Mouse (Mus musculus) liver, adult 2 months (tissue): ENCODE measurements around the gene Zbtb7b. TPM values are rescaled to one million over a fixed set of nuclear protein-coding genes. Genes with fewer than 3 reads are reported as not detected.
A peak's percentile ranks its signal among the peaks of the same experiment; 100 is the strongest.

Experiments
- DNase-seq: peaks from one replicate; pipeline ENCODE4 v3.0.0-alpha.2; 2011; ENCODE audit warnings: low read depth, low spot score; ENCODE audit errors: extremely low read depth
- H3K27ac ChIP-seq: fragments of 200-500 bp; replicated peaks from 2 replicates; pipeline ENCODE4 v1.5.1; 2012; ENCODE audit warnings: low read depth, mild to moderate bottlenecking, control low read depth, inconsistent platforms, low read length; ENCODE audit not compliant: insufficient read depth
- H3K27me3 ChIP-seq: fragments of 200-500 bp; 2 replicates; pipeline ENCODE4 v1.6.1; 2012; ENCODE audit warnings: mild to moderate bottlenecking, moderate library complexity, low read length, inconsistent platforms; ENCODE audit not compliant: control insufficient read depth, insufficient read depth
- H3K36me3 ChIP-seq: fragments of 200-500 bp; 2 replicates; pipeline ENCODE4 v1.6.1; 2012; ENCODE audit warnings: low read length, inconsistent platforms; ENCODE audit not compliant: control insufficient read depth, insufficient read depth
- H3K4me1 ChIP-seq: fragments of 200-500 bp; 2 replicates; pipeline ENCODE4 v1.6.1; 2011; ENCODE audit warnings: low read length; ENCODE audit not compliant: control insufficient read depth, insufficient read depth
- H3K4me3 ChIP-seq: fragments of 200-500 bp; 2 replicates; pipeline ENCODE4 v1.5.1; 2011; ENCODE audit warnings: low read depth, mild to moderate bottlenecking, control low read depth, low read length, moderate library complexity; ENCODE audit not compliant: insufficient read depth
- H3K79me2 ChIP-seq: fragments of 200-500 bp; 2 replicates; pipeline ENCODE4 v1.6.1; 2012; ENCODE audit warnings: inconsistent platforms, mild to moderate bottlenecking, low read length, moderate library complexity; ENCODE audit not compliant: control insufficient read depth, insufficient read depth
- H3K9ac ChIP-seq: fragments of 200-500 bp; 2 replicates; pipeline ENCODE4 v1.6.1; 2012; ENCODE audit warnings: low read depth, mild to moderate bottlenecking, control low read depth, inconsistent platforms, low read length
- CTCF ChIP-seq: fragments of 200-500 bp; IDR thresholded peaks from 2 replicates; pipeline ENCODE4 v1.5.1; 2011; ENCODE audit warnings: low read depth, low read length, control low read depth
- POLR2A ChIP-seq: fragments of 200-500 bp; IDR thresholded peaks from 2 replicates; pipeline ENCODE4 v1.6.1; 2011; ENCODE audit warnings: low read length, control low read depth; ENCODE audit not compliant: insufficient read depth; ENCODE audit errors: extremely low read depth
- WGBS: fragments of 180-500 bp; shearing (Covaris S2); methylation state at CpG from one replicate; pipeline ENCODE4 v1.1.7; 2018; 5-methylcytosine and 5-hydroxymethylcytosine counted together
- polyA plus RNA-seq: library from polyadenylated mRNA; depleted of rRNA; stranded (reverse); fragments of >200 nt; gene quantifications from 2 replicates; pipeline ENCODE4 v1.2.3, GENCODE M21; 2012
- total RNA-seq: library from RNA; depleted of rRNA; stranded (reverse); fragments of >200 nt; gene quantifications from 2 replicates; pipeline ENCODE4 v1.2.3, GENCODE M21; 2014

Gene Zbtb7b
- total and polyA plus RNA-seq, 2 experiments, result 28.9 to 85.0 TPM

DNA sequence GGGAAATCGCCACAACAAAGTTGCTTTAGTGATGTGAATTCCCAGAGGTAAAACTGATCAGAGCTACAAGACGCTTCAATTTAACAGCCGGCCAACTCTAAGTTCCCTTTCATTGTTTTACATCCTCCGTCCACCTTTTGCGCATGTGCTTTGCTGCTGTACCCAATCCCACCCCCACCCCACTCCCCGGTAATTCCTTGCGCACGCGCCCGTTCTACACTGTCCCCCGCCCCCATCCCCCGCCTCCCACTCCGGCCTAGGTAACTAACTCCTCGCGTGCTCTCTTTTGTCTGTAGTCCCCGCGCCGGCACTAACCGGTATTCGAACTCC, 23.2 kb upstream of the Zbtb7b start:
- WGBS, result 1% methylated on average over 20 of the region's 20 CpGs
- Histone ChIP-seq H3K79me2 (peaks cover 8% of the 10 kb centered on the region; the same call in 1 of the 2 replicates), H3K27ac (no peak overlapping the region), H3K27me3 (no peaks in the 10 kb centered on the region), H3K4me1 (peaks cover 11% of the 10 kb centered on the region), H3K36me3 (peaks cover 4% of the 10 kb centered on the region), H3K4me3 (peak overlapping the region; percentile 69), H3K9ac (peak overlapping the region; percentile 35; the same call in 1 of the 2 replicates)
- peak; percentile 29 for DNase-seq
- TF ChIP-seq POLR2A (no peak), CTCF (no peak)

DNA sequence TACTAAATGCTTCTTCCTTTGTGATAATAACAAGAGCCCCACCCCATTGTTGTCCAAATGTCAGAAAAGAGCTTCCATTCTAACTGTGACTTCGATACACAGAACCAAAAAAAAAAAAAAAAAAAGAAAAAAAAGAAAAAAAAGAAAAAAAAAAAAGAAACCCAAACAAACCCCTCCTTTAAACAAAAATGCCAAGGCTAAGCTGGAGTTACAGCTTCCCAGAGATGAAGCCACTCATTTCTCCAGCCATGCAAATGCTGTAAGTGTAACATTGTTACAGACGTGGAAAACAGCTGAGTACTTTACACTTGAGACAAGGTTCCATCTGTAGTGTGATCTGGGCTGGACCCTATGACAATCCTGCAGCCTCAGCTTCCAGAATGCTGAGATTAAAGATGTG, 22.6 kb upstream of the Zbtb7b start:
- WGBS, result 14% methylated on average over 2 of the region's 2 CpGs
- TF ChIP-seq CTCF (no peak), POLR2A (no peak)
- H3K4me3 ChIP-seq, result no peak overlapping the region
- DNase-seq, result no peak
- H3K9ac ChIP-seq, result peak overlapping the region; percentile 13; the same call in 1 of the 2 replicates
- peaks cover 8% of the 10 kb centered on the region for H3K4me1 ChIP-seq
- no peak overlapping the region for H3K27ac ChIP-seq
- H3K27me3 ChIP-seq, result no peaks in the 10 kb centered on the region
- peaks cover 4% of the 10 kb centered on the region for H3K36me3 ChIP-seq
- peaks cover 7% of the 10 kb centered on the region; the same call in 1 of the 2 replicates for H3K79me2 ChIP-seq

DNA sequence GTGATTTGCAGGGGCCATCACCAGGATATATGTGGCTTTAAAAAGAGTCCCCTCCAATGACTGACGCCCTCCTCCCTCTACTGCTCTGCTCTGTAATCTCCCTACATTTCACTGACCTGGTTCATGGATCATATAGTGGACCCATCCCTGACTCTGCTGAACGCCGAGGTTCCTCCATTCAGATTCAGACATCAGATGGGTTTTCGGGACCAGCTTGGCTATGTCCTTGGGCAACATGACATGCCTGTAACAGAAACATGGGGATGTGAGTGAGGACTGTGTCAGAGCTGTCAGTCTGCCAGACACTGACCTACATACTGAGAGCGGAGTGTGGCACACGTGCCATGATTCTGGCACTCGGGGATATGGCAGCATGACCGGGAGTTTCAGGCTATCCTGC, 21.6 kb upstream of the Zbtb7b start:
- Histone ChIP-seq H3K27me3 (no peaks in the 10 kb centered on the region), H3K79me2 (peaks cover 3% of the 10 kb centered on the region; the same call in 1 of the 2 replicates), H3K4me1 (peaks cover 8% of the 10 kb centered on the region), H3K36me3 (peaks cover 4% of the 10 kb centered on the region), H3K9ac (no peak overlapping the region), H3K4me3 (no peak overlapping the region), H3K27ac (no peak overlapping the region)
- TF ChIP-seq CTCF (no peak), POLR2A (no peak)
- 96% methylated on average over 8 of the region's 8 CpGs for WGBS
- no peak for DNase-seq

DNA sequence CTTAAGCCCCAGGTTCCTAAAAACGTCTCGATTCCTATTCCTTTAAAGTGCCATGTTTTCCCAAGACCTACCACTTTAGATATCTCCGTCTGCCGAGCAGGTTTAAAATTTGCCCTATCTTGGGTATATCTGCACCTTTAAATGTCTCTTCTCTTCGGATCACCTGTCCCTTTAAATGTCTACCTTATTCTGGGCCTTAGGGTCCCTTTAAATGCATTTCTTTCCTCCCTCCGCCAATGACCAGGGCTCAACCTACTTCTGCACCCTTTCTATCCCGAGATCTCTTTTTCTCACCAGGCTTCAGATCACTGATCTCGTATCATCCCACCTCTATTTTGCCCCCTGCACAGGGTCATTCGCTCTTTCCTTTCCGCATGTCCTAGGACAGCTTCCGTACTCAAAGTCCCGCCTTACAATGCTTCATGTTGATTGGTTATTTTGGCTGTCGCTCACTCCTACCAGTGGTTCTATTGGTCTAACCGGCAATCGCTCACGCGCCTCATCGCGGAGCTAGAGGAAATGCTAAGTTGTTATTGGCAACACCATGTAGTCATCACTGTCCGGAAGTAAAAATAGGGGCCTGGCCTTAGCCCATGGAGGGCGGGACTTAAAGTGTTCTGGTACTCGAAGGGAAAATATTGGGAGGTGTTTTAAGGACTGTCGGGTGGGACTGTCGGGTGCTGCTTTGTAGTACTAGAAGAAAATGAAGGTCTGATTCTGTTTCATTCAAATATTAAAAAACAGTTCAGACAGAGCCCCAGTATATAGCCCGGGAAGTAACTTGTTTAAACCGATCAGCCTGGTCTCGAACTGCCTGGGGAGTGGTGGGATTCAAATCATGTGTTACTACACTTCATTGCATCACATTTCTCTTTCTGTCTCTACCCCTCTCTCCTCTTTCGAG, 17.2 kb upstream of the Zbtb7b start, which contains the start of gene Flad1:
Gene Flad1, minus strand, starts transcription at position 381 of the 904 bp plus-strand sequence.
- H3K36me3 ChIP-seq, result peaks cover 4% of the 10 kb centered on the region
- peak; percentile 99 for DNase-seq
- peaks cover 22% of the 10 kb centered on the region for H3K4me1 ChIP-seq
- H3K27me3 ChIP-seq, result no peaks in the 10 kb centered on the region
- H3K9ac ChIP-seq, result peak within 1 kb of the TSS; percentile 83
- no peak for TF ChIP-seq POLR2A
- TF ChIP-seq CTCF, result no peak
- H3K4me3 ChIP-seq, result peak within 1 kb of the TSS; percentile 69
- H3K27ac ChIP-seq, result peak within 1 kb of the TSS; percentile 93
- 3% methylated on average over 28 of the region's 28 CpGs for WGBS
- peaks cover 5% of the 10 kb centered on the region; the same call in 1 of the 2 replicates for H3K79me2 ChIP-seq

DNA sequence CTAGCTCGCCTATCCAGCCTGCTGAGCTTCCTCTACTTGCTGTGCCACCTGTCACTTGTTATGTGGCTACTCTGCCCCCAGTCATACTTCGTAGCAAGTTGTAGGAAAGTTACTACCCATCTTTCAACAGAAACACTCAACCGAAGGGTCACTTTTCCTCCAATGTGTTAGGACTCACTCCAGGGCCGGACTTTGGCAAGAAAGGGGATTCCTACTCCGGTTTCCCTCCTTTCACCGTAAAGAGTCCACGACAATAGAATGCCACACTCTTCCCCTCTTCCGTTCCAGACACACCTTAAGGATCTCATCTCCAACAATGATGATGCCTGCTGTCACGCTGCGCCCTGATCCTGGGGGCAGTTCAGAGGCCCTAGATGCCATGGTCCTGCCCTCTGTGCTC, 16.3 kb upstream of the Zbtb7b start:
- no peak for TF ChIP-seq POLR2A
- no peak for TF ChIP-seq CTCF
- Histone ChIP-seq H3K36me3 (peaks cover 4% of the 10 kb centered on the region), H3K9ac (peak overlapping the region; percentile 83), H3K4me1 (peaks cover 22% of the 10 kb centered on the region), H3K79me2 (peaks cover 4% of the 10 kb centered on the region; the same call in 1 of the 2 replicates), H3K4me3 (peak overlapping the region; percentile 69), H3K27ac (peak overlapping the region; percentile 93), H3K27me3 (no peaks in the 10 kb centered on the region)
- DNase-seq, result peak; percentile 54
- 34% methylated on average over 10 of the region's 10 CpGs for WGBS

DNA sequence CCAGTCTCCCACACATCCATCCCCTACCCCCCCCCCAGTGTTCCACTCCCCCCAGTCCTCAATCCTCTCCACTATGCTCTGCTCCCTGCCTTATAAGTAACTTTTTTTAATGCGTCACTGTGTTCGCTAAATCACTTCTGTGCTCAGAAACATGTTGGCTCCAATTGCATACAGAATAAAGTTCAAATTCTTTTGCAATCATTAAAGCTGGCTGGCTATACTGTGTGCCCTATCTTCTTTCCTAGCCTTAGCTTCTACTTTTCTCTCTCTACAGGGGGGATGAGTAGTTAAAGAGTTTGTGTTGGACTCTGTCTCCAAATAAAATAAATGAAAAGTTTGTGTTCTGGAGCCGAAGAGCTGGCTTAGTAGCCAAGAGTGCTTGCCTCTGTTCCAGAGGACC, 15.1 kb upstream of the Zbtb7b start:
- H3K4me1 ChIP-seq, result peaks cover 24% of the 10 kb centered on the region
- TF ChIP-seq POLR2A (no peak), CTCF (no peak)
- DNase-seq, result peak; percentile 89
- 37% methylated on average over 3 of the region's 3 CpGs for WGBS
- peak overlapping the region; percentile 93 for H3K27ac ChIP-seq
- no peaks in the 10 kb centered on the region for H3K27me3 ChIP-seq
- H3K36me3 ChIP-seq, result peaks cover 5% of the 10 kb centered on the region; the same call in 1 of the 2 replicates
- H3K9ac ChIP-seq, result peak overlapping the region; percentile 57
- H3K4me3 ChIP-seq, result no peak overlapping the region
- H3K79me2 ChIP-seq, result peaks cover 3% of the 10 kb centered on the region; the same call in 1 of the 2 replicates
